Mouse (Mus musculus) adrenal gland, adult 18-20 months (tissue): ENCODE results near the gene Slc36a3. TPM values are rescaled to one million over a fixed set of nuclear protein-coding genes. Genes with fewer than 3 reads are reported as not detected.

Source experiments
- DNase-seq, 2 experiments: peaks; one replicate each; pipeline ENCODE4 v3.0.0; 2021 to 2022; ENCODE audit warnings: low spot score in 2 of 2
- total RNA-seq, 2 experiments: library from RNA; stranded (reverse); gene quantifications; 1 replicate in 1 of 2; 2 replicates in 1 of 2; pipeline ENCODE4 v1.2.3; 2021

Slc36a3 gene
- total RNA-seq, 2 experiments from 2014 or later = not detected

DNA sequence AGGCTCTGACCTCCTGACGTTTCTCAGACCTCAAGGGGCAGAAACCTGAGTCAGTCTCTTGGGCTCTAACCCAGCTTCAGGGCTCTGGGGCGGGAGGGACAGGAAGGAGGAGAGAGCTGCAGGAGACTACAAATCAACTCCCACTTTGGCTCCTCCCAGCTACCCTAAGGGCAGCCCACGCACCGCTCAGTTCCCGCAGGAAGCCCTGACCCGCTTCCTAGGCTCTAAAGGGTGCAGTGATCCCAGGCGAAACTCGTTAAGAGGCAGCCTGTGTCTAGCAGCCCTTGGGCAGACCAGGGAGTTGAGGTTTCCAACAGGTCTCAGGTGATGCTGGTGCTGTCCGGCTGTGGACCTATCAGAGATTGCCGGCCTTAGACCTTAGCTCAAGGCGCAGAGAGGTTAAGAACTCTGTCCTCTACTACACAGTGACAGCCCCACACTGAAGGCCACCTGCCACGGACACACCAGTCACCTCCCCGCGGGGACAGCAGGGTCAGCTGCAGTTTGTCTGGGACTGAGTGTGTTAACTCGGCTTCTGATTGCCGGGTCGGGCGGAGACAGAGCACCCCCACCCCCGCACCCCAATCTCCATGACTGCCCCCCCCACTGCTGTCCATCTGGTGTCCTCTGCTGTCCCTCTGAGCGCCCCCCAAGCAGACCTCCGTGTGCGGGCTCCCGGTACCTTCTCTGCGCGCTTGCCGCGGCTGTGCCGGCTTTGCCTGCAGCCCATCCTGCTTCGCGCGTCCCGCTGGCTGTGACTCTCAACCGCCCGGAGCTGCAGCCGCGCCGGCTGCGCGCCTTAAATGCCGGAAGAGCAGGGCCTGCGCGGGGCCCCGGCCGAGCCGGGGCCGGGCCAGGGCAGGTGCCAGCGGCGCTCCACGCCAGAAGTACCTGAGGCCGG, 73.9 kb downstream of the Slc36a3 start, which contains the start of gene Ccdc69:
Gene Ccdc69 (minus strand): TSS at position 801 of the 901 bp plus-strand sequence.
- peak; percentile 57 to 65 for DNase-seq

DNA sequence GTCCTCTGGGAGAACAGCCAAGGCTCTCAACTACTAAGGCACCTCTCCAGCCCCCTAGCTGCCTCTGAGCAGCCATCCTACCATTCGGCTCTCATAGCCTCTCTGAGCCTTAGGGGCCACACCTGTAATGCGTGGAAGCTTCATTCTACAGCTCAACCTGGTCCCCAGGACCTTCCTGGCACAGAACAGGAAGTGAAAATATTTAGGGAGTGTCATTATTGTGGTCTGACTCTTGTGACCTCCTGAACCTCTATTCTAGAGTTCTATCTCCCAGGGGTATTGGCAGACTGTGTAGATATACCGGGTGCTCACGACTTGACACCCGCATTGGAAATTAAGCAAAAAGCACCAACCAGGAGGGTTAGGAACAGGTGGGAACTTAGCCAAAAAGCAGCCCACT, 75.3 kb downstream of the Slc36a3 start:
- no peak for DNase-seq

DNA sequence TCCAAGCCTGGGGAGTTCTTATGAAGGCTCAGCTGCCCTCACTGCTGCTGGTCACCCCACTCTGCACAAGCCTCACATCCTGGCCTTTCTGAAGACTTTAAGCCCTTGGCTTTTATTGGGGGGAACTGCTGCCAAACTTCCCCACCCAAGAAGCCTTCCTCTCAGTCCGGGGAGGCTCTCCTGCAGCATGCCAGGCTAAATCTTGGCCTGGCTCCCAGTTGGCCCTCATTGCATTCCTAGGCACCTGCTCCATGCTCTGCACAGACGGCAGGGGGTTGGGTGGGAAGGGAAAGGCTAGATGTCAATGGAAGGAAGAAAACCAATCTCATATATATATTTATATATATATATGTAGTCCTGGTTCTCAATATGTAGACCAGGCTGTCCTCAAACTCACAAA, 75.9 kb downstream of the Slc36a3 start:
- DNase-seq = no peak

Other genes with a start within 250 kb of the Slc36a3 start
- gene Gpx3, start 249.3 kb downstream of the Slc36a3 start, total RNA-seq = 100 to 1,000 TPM; 218 to 375 TPM
- 10 to 100 TPM; 63.7 to 85.8 TPM for gene Tnip1, start 188.8 kb downstream of the Slc36a3 start, total RNA-seq
- 100 to 1,000 TPM; 123 to 197 TPM for gene Anxa6, start 118.3 kb downstream of the Slc36a3 start, total RNA-seq
- 1 to 10 TPM; 7.4 to 9.8 TPM for gene Ccdc69, start 73.6 kb downstream of the Slc36a3 start, total RNA-seq
- 100 to 1,000 TPM; 189 to 249 TPM for gene Gm2a, start 53.6 kb downstream of the Slc36a3 start, total RNA-seq
- 100 to 1,000 TPM in 1 of 2 experiments, 10 to 100 TPM in 1; 81.9 to 164 TPM for gene Slc36a2, start 33.4 kb upstream of the Slc36a3 start, total RNA-seq
- 10 to 100 TPM; 17.8 to 18.4 TPM for gene Slc36a1, start 52.6 kb upstream of the Slc36a3 start, total RNA-seq
- under 1 TPM; 0.06 to 0.13 TPM for gene Fat2, start 184.9 kb upstream of the Slc36a3 start, total RNA-seq